Mouse (Mus musculus): Measurements from ENCODE around the gene Kcp.

GRCm38 (mm10) chr6:29513284-29513683 lies 5.5 kb upstream of the Kcp start:
- TF ChIP-seq CTCF (IDR thresholded peaks at IDR 0.05; ENCODE audit: borderline replicate concordance, insufficient read depth, low read depth, low read length) = no peak
- TF ChIP-seq POLR2A (IDR thresholded peaks at IDR 0.05; ENCODE audit: borderline replicate concordance, insufficient read depth, low read length) = no peak
